Mouse (Mus musculus): ENCODE data around the gene Guca1a.
A peak's percentile ranks its signal among the peaks of the same experiment; 100 is the strongest.

GRCm38 (mm10) chr17:47359964-47360363, 40.4 kb downstream of the Guca1a start:
- TF ChIP-seq CTCF (IDR thresholded peaks at IDR 0.05; ENCODE audit: borderline replicate concordance, control insufficient read depth, extremely low read depth, insufficient read depth, low read length, poor library complexity), result peak; percentile 68; the same call in 1 of the 2 replicates
- TF ChIP-seq POLR2A (IDR thresholded peaks at IDR 0.05; ENCODE audit: control insufficient read depth, extremely low read depth, insufficient read depth, low read length, poor library complexity), result no peak

Measured in thymus, adult 2 months (tissue).